In the genomic region with DNA sequence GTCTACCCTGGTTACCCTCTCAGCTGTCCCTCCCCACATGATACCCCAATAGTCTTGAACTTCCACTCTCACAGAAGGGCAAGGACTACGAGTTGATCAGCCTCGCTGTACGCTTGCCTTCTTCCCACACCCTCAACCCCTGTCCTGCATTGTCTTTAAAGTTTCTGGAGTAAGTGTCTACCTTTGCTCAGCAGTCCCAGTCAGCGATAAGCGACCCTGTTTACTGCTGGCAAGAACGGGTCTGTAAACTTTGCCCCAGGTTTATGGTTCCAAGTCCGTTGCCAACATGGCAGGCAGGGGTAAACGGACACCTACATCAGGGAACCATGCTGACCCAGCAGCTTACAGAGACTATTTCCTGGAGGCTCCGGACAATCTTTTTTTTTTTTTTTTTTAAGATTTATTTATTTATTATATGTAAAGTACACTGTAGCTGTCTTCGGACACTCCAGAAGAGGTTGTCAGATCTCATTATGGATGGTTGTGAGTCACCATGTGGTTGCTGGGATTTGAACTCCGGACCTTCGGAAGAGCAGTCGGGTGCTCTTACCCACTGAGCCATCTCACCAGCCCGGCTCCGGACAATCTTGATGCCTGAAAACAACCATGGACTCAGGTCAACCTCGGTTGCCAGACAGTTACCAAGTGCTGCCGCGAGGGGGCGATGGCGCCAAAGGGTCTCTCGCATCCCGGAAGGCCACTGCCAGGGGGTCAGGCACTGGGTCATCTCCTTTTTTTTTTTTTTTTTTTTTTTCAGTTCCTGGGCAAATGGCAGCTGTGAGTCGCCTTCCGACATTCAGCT, we compare ENCODE assay signal across 8 mouse cellular contexts. TPM values are rescaled to one million over a fixed set of nuclear protein-coding genes. Genes with fewer than 3 reads are reported as not detected.
A peak's percentile ranks its signal among the peaks of the same experiment; 100 is the strongest.
DNase-seq lines count a peak whose midpoint lies in the region; ATAC-seq lines count a peak whose summit lies in the region.

No protein-coding gene starts in this region.

- no peak overlapping the region for H3K27ac ChIP-seq in hindbrain, embryonic 14.5 days

- peak; percentile 90 for DNase-seq in Muller cell, postnatal 12 days (ENCODE audit: inconsistent ontology term)
- DNase-seq in cerebellum, adult 9-11 months = peak; percentile 71
- DNase-seq in frontal cortex, postnatal 36 days (ENCODE audit: low spot score in 2 of 2) = peak; percentile 62 to 67
- DNase-seq in hindbrain, embryonic 14.5 days (ENCODE audit: low spot score) = peak; percentile 73
- peak; percentile 52 to 79 for DNase-seq in layer of hippocampus, postnatal 25 days (ENCODE audit: extremely low spot score in 1 of 2, low spot score in 1 of 2)
- DNase-seq in lung, postnatal 25 days (ENCODE audit: low spot score) = peak; percentile 78
- DNase-seq in retina, embryonic 14.5 days (ENCODE audit: low spot score) = peak; percentile 95
- peak; percentile 71 to 76 for DNase-seq in thymus, postnatal 36 days

- WGBS in hindbrain, embryonic 14.5 days = 14% methylated on average over 24 of the region's 24 CpGs

- H3K27me3 ChIP-seq in hindbrain, embryonic 14.5 days (ENCODE audit: control insufficient read depth, insufficient read depth, low read length) = no peaks in the 10 kb centered on the region

- no peaks in the 10 kb centered on the region for H3K36me3 ChIP-seq in hindbrain, embryonic 14.5 days (replicated peaks; ENCODE audit: control insufficient read depth, insufficient read depth)

- no peak overlapping the region for H3K4me3 ChIP-seq in hindbrain, embryonic 14.5 days (replicated peaks; ENCODE audit: low read length)

- no peak for ATAC-seq in hindbrain, embryonic 14.5 days (ENCODE audit: low FRiP score)

- H3K9me3 ChIP-seq in hindbrain, embryonic 14.5 days (ENCODE audit: control insufficient read depth, low read length) = no peaks in the 10 kb centered on the region

- 0 out of 2 replicates have a peak, but pooled peaks cover 3% of the 10 kb centered on the region for H3K4me1 ChIP-seq in hindbrain, embryonic 14.5 days (replicated peaks; ENCODE audit: control insufficient read depth, insufficient read depth, low read length)

- H3K9ac ChIP-seq in hindbrain, embryonic 14.5 days = no peak overlapping the region

- H3K4me2 ChIP-seq in hindbrain, embryonic 14.5 days (replicated peaks) = peak overlapping the region; percentile 36

RNA-seq across cellular contexts. Expression of a gene that starts 43.4 kb away (rescaled TPM):
- 17.4 and 18.5 TPM in 2 replicates for polyA plus RNA-seq in hindbrain, embryonic 14.5 days (2014; fragmentation: Nextera tagmentation; extraction: Ambion mirVana)
- total RNA-seq in layer of hippocampus, postnatal 25 days (2021) = 10 to 100 TPM; 21.1 to 21.7 TPM

RNA-seq across cellular contexts. Expression of a gene that starts 48.8 kb away (rescaled TPM):
- 13.6 and 14.1 TPM in 2 replicates for polyA plus RNA-seq in hindbrain, embryonic 14.5 days (2014; fragmentation: Nextera tagmentation; extraction: Ambion mirVana)
- 10 to 100 TPM; 20.9 to 21.3 TPM for total RNA-seq in layer of hippocampus, postnatal 25 days (2021)
